Mouse (Mus musculus): ENCODE measurements around the gene Pygb. TPM values are rescaled to one million over a fixed set of nuclear protein-coding genes. Genes with fewer than 3 reads are reported as not detected.

The Pygb gene
- total and polyA plus RNA-seq, 3 experiments = 343 to 514 (median 448) TPM

GRCm38 (mm10) chr2:150803035-150803434, 16.5 kb downstream of the Pygb start:
- DNase-seq = no peak
- 90% methylated on average over 1 of the region's 1 CpGs for WGBS
- Histone ChIP-seq H3K27me3 (ENCODE audit: control insufficient read depth, insufficient read depth, low read length) (no peaks in the 10 kb centered on the region), H3K27ac (no peak overlapping the region), H3K4me1 (ENCODE audit: control insufficient read depth, insufficient read depth, low read length) (no peaks in the 10 kb centered on the region), H3K4me3 (no peak overlapping the region), H3K9ac (ENCODE audit: low read depth, low read length) (no peak overlapping the region), H3K36me3 (ENCODE audit: control insufficient read depth, insufficient read depth, low read length) (peaks cover 5% of the 10 kb centered on the region), H3K79me2 (replicated peaks; ENCODE audit: control insufficient read depth, insufficient read depth, low read length) (peaks cover under 1% of the 10 kb centered on the region; the same call in 1 of the 2 replicates)
- intact Hi-C loops (cut with DNase I) = no loop called here
- TF ChIP-seq POLR2A (IDR thresholded peaks at IDR 0.05; ENCODE audit: insufficient read depth, low read depth, low read length) (no peak), CTCF (IDR thresholded peaks at IDR 0.05) (peak; percentile 69)

DNA sequence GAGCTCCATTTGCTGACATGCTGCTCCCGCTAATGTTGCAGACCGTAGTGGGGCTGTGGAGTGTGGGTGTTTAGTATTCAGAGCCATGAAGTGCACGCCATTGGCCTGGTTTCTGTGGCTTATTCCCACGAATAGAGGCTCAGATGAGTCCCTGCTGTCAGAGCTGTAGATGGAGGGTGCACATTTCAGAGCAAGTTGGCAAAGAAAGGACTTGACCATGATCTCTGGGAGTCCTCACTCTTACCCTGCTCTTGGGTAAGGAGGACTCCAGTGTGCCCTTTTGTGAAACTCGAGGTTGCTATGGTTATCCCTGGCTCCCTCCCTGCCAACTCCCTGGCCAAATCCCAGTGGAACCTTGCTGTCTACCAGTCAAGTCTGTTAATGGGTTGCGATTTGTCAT, 21.8 kb downstream of the Pygb start:
- DNase-seq = no peak
- Histone ChIP-seq H3K27me3 (ENCODE audit: control insufficient read depth, insufficient read depth, low read length) (no peaks in the 10 kb centered on the region), H3K36me3 (ENCODE audit: control insufficient read depth, insufficient read depth, low read length) (peaks cover 3% of the 10 kb centered on the region; the same call in 1 of the 2 replicates), H3K4me1 (ENCODE audit: control insufficient read depth, insufficient read depth, low read length) (no peaks in the 10 kb centered on the region), H3K79me2 (replicated peaks; ENCODE audit: control insufficient read depth, insufficient read depth, low read length) (no peaks in the 10 kb centered on the region), H3K4me3 (no peak overlapping the region), H3K27ac (no peak overlapping the region), H3K9ac (ENCODE audit: low read depth, low read length) (no peak overlapping the region)
- TF ChIP-seq EP300 (IDR thresholded peaks at IDR 0.05; ENCODE audit: insufficient read depth, low read depth, low read length) (no peak), POLR2A (IDR thresholded peaks at IDR 0.05; ENCODE audit: insufficient read depth, low read depth, low read length) (no peak), CTCF (IDR thresholded peaks at IDR 0.05) (no peak)
- 83% methylated on average over 6 of the region's 6 CpGs for WGBS
- intact Hi-C loops (cut with DNase I) = no loop called here

- intact Hi-C loops (cut with DNase I) = no loop called here
- WGBS = 91% methylated on average over 6 of the region's 6 CpGs
- no peaks in the 10 kb centered on the region for H3K79me2 ChIP-seq (replicated peaks; ENCODE audit: control insufficient read depth, insufficient read depth, low read length)
- no peak for TF ChIP-seq POLR2A (IDR thresholded peaks at IDR 0.05; ENCODE audit: insufficient read depth, low read depth, low read length)
- no peak for TF ChIP-seq CTCF (IDR thresholded peaks at IDR 0.05)
- no peak for TF ChIP-seq EP300 (IDR thresholded peaks at IDR 0.05; ENCODE audit: insufficient read depth, low read depth, low read length)
- DNase-seq = no peak
- peaks cover 2% of the 10 kb centered on the region; the same call in 1 of the 2 replicates for H3K36me3 ChIP-seq (ENCODE audit: control insufficient read depth, insufficient read depth, low read length)
- no peaks in the 10 kb centered on the region for H3K27me3 ChIP-seq (ENCODE audit: control insufficient read depth, insufficient read depth, low read length)
- no peaks in the 10 kb centered on the region for H3K4me1 ChIP-seq (ENCODE audit: control insufficient read depth, insufficient read depth, low read length)
- no peak overlapping the region for H3K9ac ChIP-seq (ENCODE audit: low read depth, low read length)
- no peak overlapping the region for H3K4me3 ChIP-seq
- no peak overlapping the region for H3K27ac ChIP-seq
Observed at GRCm38 (mm10) chr2:150808812-150809211, 22.3 kb downstream of the Pygb start.

DNA sequence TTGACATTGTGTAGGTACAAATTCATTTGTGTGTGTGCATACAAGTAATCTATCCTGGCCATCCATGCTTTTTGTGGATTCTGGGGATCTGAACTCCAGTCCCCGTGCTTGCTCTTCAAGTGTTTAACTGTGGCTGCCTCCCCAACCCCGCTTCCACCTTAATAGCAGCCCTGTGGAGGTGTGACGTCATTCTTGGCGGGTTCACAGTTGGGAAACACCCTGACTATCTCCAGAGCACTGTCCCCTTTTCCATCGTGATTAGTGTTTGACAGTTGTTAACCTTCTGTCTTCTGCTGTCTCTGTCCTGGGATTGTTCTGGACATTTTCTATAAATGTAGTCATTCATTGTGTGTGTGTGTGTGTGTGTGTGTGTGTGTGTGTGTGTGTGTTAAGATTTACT, 24.1 kb downstream of the Pygb start:
- no peak for TF ChIP-seq EP300 (IDR thresholded peaks at IDR 0.05; ENCODE audit: insufficient read depth, low read depth, low read length)
- TF ChIP-seq POLR2A (IDR thresholded peaks at IDR 0.05; ENCODE audit: insufficient read depth, low read depth, low read length) = no peak
- no peak for TF ChIP-seq CTCF (IDR thresholded peaks at IDR 0.05)
- 49% methylated on average over 5 of the region's 5 CpGs for WGBS

GRCm38 (mm10) chr2:150812816-150813215, 26.3 kb downstream of the Pygb start:
- intact Hi-C loops (cut with DNase I) = no loop called here
- no peak for TF ChIP-seq CTCF (IDR thresholded peaks at IDR 0.05)
- TF ChIP-seq EP300 (IDR thresholded peaks at IDR 0.05; ENCODE audit: insufficient read depth, low read depth, low read length) = no peak
- TF ChIP-seq POLR2A (IDR thresholded peaks at IDR 0.05; ENCODE audit: insufficient read depth, low read depth, low read length) = no peak
- no peaks in the 10 kb centered on the region; the same call in 1 of the 2 replicates for H3K36me3 ChIP-seq (ENCODE audit: control insufficient read depth, insufficient read depth, low read length)

More for the DNA sequence above, 24.1 kb downstream of the Pygb start:
- no peak overlapping the region for H3K4me3 ChIP-seq
- no peak overlapping the region for H3K27ac ChIP-seq
- intact Hi-C loops (cut with DNase I) = no loop called here
- no peak for DNase-seq
- no peaks in the 10 kb centered on the region for H3K36me3 ChIP-seq (ENCODE audit: control insufficient read depth, insufficient read depth, low read length)
- no peaks in the 10 kb centered on the region for H3K4me1 ChIP-seq (ENCODE audit: control insufficient read depth, insufficient read depth, low read length)
- H3K79me2 ChIP-seq (replicated peaks; ENCODE audit: control insufficient read depth, insufficient read depth, low read length) = no peaks in the 10 kb centered on the region
- H3K9ac ChIP-seq (ENCODE audit: low read depth, low read length) = no peak overlapping the region
- H3K27me3 ChIP-seq (ENCODE audit: control insufficient read depth, insufficient read depth, low read length) = no peaks in the 10 kb centered on the region

GRCm38 (mm10) chr2:150816676-150817402, 30.3 kb downstream of the Pygb start:
- H3K4me3 ChIP-seq = no peak overlapping the region
- H3K27ac ChIP-seq = peak overlapping the region; percentile 15; the same call in 1 of the 2 replicates
- 0 out of 2 replicates have a peak, but pooled peaks have one; percentile 10 for TF ChIP-seq EP300 (IDR thresholded peaks at IDR 0.05; ENCODE audit: insufficient read depth, low read depth, low read length)
- no peak for TF ChIP-seq POLR2A (IDR thresholded peaks at IDR 0.05; ENCODE audit: insufficient read depth, low read depth, low read length)
- H3K9ac ChIP-seq (ENCODE audit: low read depth, low read length) = no peak overlapping the region
- no peaks in the 10 kb centered on the region; the same call in 1 of the 2 replicates for H3K4me1 ChIP-seq (ENCODE audit: control insufficient read depth, insufficient read depth, low read length)
- H3K36me3 ChIP-seq (ENCODE audit: control insufficient read depth, insufficient read depth, low read length) = no peaks in the 10 kb centered on the region; the same call in 1 of the 2 replicates
- no peaks in the 10 kb centered on the region for H3K27me3 ChIP-seq (ENCODE audit: control insufficient read depth, insufficient read depth, low read length)
- intact Hi-C loops (cut with DNase I) = no loop called here
- no peaks in the 10 kb centered on the region for H3K79me2 ChIP-seq (replicated peaks; ENCODE audit: control insufficient read depth, insufficient read depth, low read length)
- peak in 1 of 2 experiments; percentile 57 for DNase-seq
- 74% methylated on average over 18 of the region's 18 CpGs for WGBS

More at GRCm38 (mm10) chr2:150812816-150813215, 26.3 kb downstream of the Pygb start:
- H3K9ac ChIP-seq (ENCODE audit: low read depth, low read length) = no peak overlapping the region
- H3K79me2 ChIP-seq (replicated peaks; ENCODE audit: control insufficient read depth, insufficient read depth, low read length) = no peaks in the 10 kb centered on the region
- DNase-seq = no peak
- H3K4me1 ChIP-seq (ENCODE audit: control insufficient read depth, insufficient read depth, low read length) = no peaks in the 10 kb centered on the region; the same call in 1 of the 2 replicates
- no peaks in the 10 kb centered on the region for H3K27me3 ChIP-seq (ENCODE audit: control insufficient read depth, insufficient read depth, low read length)
- no peak overlapping the region for H3K27ac ChIP-seq
- WGBS = 88% methylated on average over 6 of the region's 6 CpGs
- H3K4me3 ChIP-seq = no peak overlapping the region

Measured in heart, adult 2 months (tissue).